Mouse (Mus musculus) CH12.LX (cell line): ENCODE results near the gene Cers5. TPM values are rescaled to one million over a fixed set of nuclear protein-coding genes. Genes with fewer than 3 reads are reported as not detected.

Experiments used
- DNase-seq: peaks from one replicate; pipeline ENCODE4 v3.0.0-alpha.2; 2013; ENCODE audit errors: extremely low read depth
- H3K27ac ChIP-seq: 2 replicates; pipeline ENCODE4 v1.5.1; 2012; ENCODE audit warnings: low read depth, mild to moderate bottlenecking, control low read depth, moderate library complexity; ENCODE audit not compliant: insufficient read depth
- H3K27me3 ChIP-seq: replicated peaks from 2 replicates; pipeline ENCODE3; 2012; ENCODE audit warnings: inconsistent platforms
- H3K36me3 ChIP-seq, 2 experiments: replicated peaks in 1 of 2; 2 replicates each; pipeline versions ENCODE3 to v1.6.1; 2012; ENCODE audit warnings: inconsistent platforms in 1 of 2, low read length in 1 of 2, mild to moderate bottlenecking in 1 of 2, mixed read lengths in 1 of 2, moderate library complexity in 1 of 2; ENCODE audit not compliant: control insufficient read depth in 1 of 2, insufficient read depth in 1 of 2
- H3K4me1 ChIP-seq, 2 experiments: 2 replicates each; pipeline ENCODE4 v1.6.1; 2012; ENCODE audit warnings: inconsistent platforms in 1 of 2, moderate library complexity in 1 of 2; ENCODE audit not compliant: insufficient read depth in 2 of 2, control insufficient read depth in 1 of 2
- H3K4me2 ChIP-seq: 2 replicates; pipeline ENCODE4 v1.6.1; 2012; ENCODE audit warnings: low read depth, mild to moderate bottlenecking, control low read depth; ENCODE audit not compliant: poor library complexity, insufficient read depth, severe bottlenecking
- H3K4me3 ChIP-seq, 3 experiments: fragments of 150-350 bp in 1 of 3; sonication (generic) in 1 of 3; replicated peaks in 1 of 3; 2 replicates each; pipeline versions ENCODE3 to v1.5.1; 2011 to 2012; ENCODE audit warnings: low read depth in 2 of 3, low read length in 2 of 3, mild to moderate bottlenecking in 2 of 3, moderate library complexity in 2 of 3, control low read depth in 1 of 3, improper control_type of control experiment in 1 of 3, inconsistent platforms in 1 of 3, mixed read lengths in 1 of 3; ENCODE audit not compliant: poor library complexity in 1 of 3
- H3K79me2 ChIP-seq: replicated peaks from 2 replicates; pipeline ENCODE4 v1.6.1; 2012; ENCODE audit warnings: mild to moderate bottlenecking, moderate library complexity; ENCODE audit not compliant: control insufficient read depth, poor library complexity, insufficient read depth, severe bottlenecking; ENCODE audit errors: extremely low read depth
- H3K9ac ChIP-seq: 2 replicates; pipeline ENCODE4 v1.6.1; 2012; ENCODE audit warnings: low read depth, mild to moderate bottlenecking, control low read depth, moderate library complexity; ENCODE audit not compliant: insufficient read depth
- H3K9me3 ChIP-seq: replicated peaks from 2 replicates; pipeline ENCODE3; 2012; ENCODE audit warnings: low read length, inconsistent platforms, mixed read lengths
- BHLHE40 ChIP-seq: IDR thresholded peaks from 2 replicates; pipeline ENCODE4 v1.6.1; 2011; ENCODE audit warnings: mild to moderate bottlenecking, low read depth, low read length, improper control_type of control experiment
- CTCF ChIP-seq, 2 experiments: IDR thresholded peaks in 1 of 2; conservative IDR thresholded peaks in 1 of 2; 2 replicates each; pipeline ENCODE4 v1.5.1; 2011 to 2012; ENCODE audit warnings: low read depth in 2 of 2, low read length in 2 of 2, improper control_type of control experiment in 1 of 2, inconsistent platforms in 1 of 2, mild to moderate bottlenecking in 1 of 2, moderate library complexity in 1 of 2
- E2F4 ChIP-seq: IDR thresholded peaks from 2 replicates; pipeline ENCODE4 v1.6.1; 2011; ENCODE audit warnings: low read depth, low read length, improper control_type of control experiment; ENCODE audit not compliant: insufficient replicate concordance
- HCFC1 ChIP-seq: IDR thresholded peaks from 2 replicates; pipeline ENCODE4 v1.6.1; 2012; ENCODE audit warnings: low read depth, mild to moderate bottlenecking, inconsistent platforms, low read length, improper control_type of control experiment
- JUN ChIP-seq: IDR thresholded peaks from 2 replicates; pipeline ENCODE4 v1.6.1; 2011; ENCODE audit warnings: low read depth, mild to moderate bottlenecking, low read length, improper control_type of control experiment, moderate library complexity; ENCODE audit not compliant: insufficient read depth
- JUND ChIP-seq: conservative IDR thresholded peaks from 2 replicates; pipeline ENCODE4 v1.6.1; 2011; ENCODE audit warnings: low read depth, low read length, improper control_type of control experiment
- KAT2A ChIP-seq: IDR thresholded peaks from 2 replicates; pipeline ENCODE4 v1.6.1; 2012; ENCODE audit warnings: low read length, improper control_type of control experiment, inconsistent platforms; ENCODE audit not compliant: insufficient replicate concordance
- MAFK ChIP-seq: IDR thresholded peaks from 2 replicates; pipeline ENCODE4 v1.6.1; 2011; ENCODE audit warnings: low read length, improper control_type of control experiment; ENCODE audit not compliant: insufficient replicate concordance
- MAX ChIP-seq: IDR thresholded peaks from 2 replicates; pipeline ENCODE4 v1.6.1; 2011; ENCODE audit warnings: low read length, improper control_type of control experiment
- MEF2A ChIP-seq: IDR thresholded peaks from 2 replicates; pipeline ENCODE4 v1.6.1; 2014; ENCODE audit warnings: low read depth, mild to moderate bottlenecking, inconsistent platforms, low read length, improper control_type of control experiment, borderline replicate concordance
- MXI1 ChIP-seq: IDR thresholded peaks from 2 replicates; pipeline ENCODE4 v1.6.1; 2011; ENCODE audit warnings: mild to moderate bottlenecking, low read depth, low read length, improper control_type of control experiment
- NELFE ChIP-seq: IDR thresholded peaks from 2 replicates; pipeline ENCODE4 v1.6.1; 2011; ENCODE audit warnings: low read depth, low read length, improper control_type of control experiment
- NRF1 ChIP-seq: IDR thresholded peaks from 2 replicates; pipeline ENCODE4 v1.6.1; 2014; ENCODE audit warnings: low read depth, mild to moderate bottlenecking, inconsistent platforms, low read length, improper control_type of control experiment, moderate library complexity
- POLR2A ChIP-seq: IDR thresholded peaks from 2 replicates; pipeline ENCODE4 v1.6.1; 2011; ENCODE audit warnings: low read depth, mild to moderate bottlenecking, improper control_type of control experiment, low read length
- RAD21 ChIP-seq: IDR thresholded peaks from 2 replicates; pipeline ENCODE4 v1.6.1; 2011; ENCODE audit warnings: low read depth, mild to moderate bottlenecking, low read length, improper control_type of control experiment, moderate library complexity
- SIN3A ChIP-seq: IDR thresholded peaks from 2 replicates; pipeline ENCODE4 v1.6.1; 2012; ENCODE audit warnings: low read length, improper control_type of control experiment, inconsistent platforms
- TCF12 ChIP-seq: IDR thresholded peaks from 2 replicates; pipeline ENCODE4 v1.6.1; 2014; ENCODE audit warnings: low read depth, mild to moderate bottlenecking, inconsistent platforms, low read length, improper control_type of control experiment
- UBTF ChIP-seq: IDR thresholded peaks from 2 replicates; pipeline ENCODE4 v1.6.1; 2012; ENCODE audit warnings: low read depth, mild to moderate bottlenecking, inconsistent platforms, low read length, improper control_type of control experiment, moderate library complexity
- USF1 ChIP-seq: IDR thresholded peaks from 2 replicates; pipeline ENCODE4 v1.6.1; 2014; ENCODE audit warnings: low read depth, mild to moderate bottlenecking, inconsistent platforms, low read length, improper control_type of control experiment
- USF2 ChIP-seq: conservative IDR thresholded peaks from 2 replicates; pipeline ENCODE4 v1.6.1; 2011; ENCODE audit warnings: low read depth, low read length, improper control_type of control experiment
- ZC3H11A ChIP-seq: IDR thresholded peaks from 2 replicates; pipeline ENCODE4 v1.6.1; 2012; ENCODE audit warnings: low read depth, mild to moderate bottlenecking, inconsistent platforms, low read length, improper control_type of control experiment
- dilution Hi-C: fragments of 300-500 bp; cut with MboI; formaldehyde crosslinking; loops from 2 replicates; pipeline ENCODE4 v1.14.3; 2020; ENCODE audit warnings: low sequenced_read_pairs; ENCODE audit not compliant: extremely low pct_unique_long_range_greater_than_20kb, extremely low pct_ligation_motif_present
- in situ Hi-C: fragments of 300-500 bp; cut with MboI; formaldehyde crosslinking; loops from 3 replicates; pipeline ENCODE4 v1.14.3; 2019; ENCODE audit warnings: low sequenced_read_pairs, low pct_ligation_motif_present, low pct_unique_long_range_greater_than_20kb, mixed read lengths
- polyA plus RNA-seq: library from polyadenylated mRNA; unstranded; fragments of >175 nt; gene quantifications from 2 replicates; pipeline ENCODE4 v1.2.1, GENCODE M21; 2012; ENCODE audit warnings: low read depth; ENCODE audit not compliant: insufficient read length
- total RNA-seq, 2 experiments: library from RNA; depleted of rRNA; stranded (reverse); fragments of 300-350 nt in 1 of 2; fragments of >200 nt in 1 of 2; gene quantifications; 2 replicates each; pipeline ENCODE4 v1.2.3; 2012 to 2014

Gene Cers5
- total and polyA plus RNA-seq, 3 experiments = 45.0 to 149 (median 94.3) TPM

GRCm38 (mm10) chr15:99792221-99792815 is 19.6 kb upstream of the Cers5 start:
- Histone ChIP-seq H3K36me3 (peaks cover 30 to 66% of the 10 kb centered on the region in 2 experiments), H3K27ac (no peak overlapping the region), H3K9ac (no peak overlapping the region), H3K4me1 (no peaks in the 10 kb centered on the region), H3K4me3 (no peak overlapping the region), H3K27me3 (no peaks in the 10 kb centered on the region), H3K79me2 (no peaks in the 10 kb centered on the region), H3K4me2 (no peak overlapping the region), H3K9me3 (no peaks in the 10 kb centered on the region)
- dilution Hi-C loops (no loop called here), in situ Hi-C loops (no loop called here)
- TF ChIP-seq SIN3A (no peak), BHLHE40 (no peak), MXI1 (no peak), RAD21 (no peak), MEF2A (no peak), POLR2A (no peak), NELFE (no peak), USF1 (no peak), JUND (no peak), ZC3H11A (no peak), NRF1 (no peak), UBTF (no peak), TCF12 (no peak), JUN (no peak)
- no peak for DNase-seq

- Histone ChIP-seq H3K9ac (no peak overlapping the region), H3K4me1 (peaks cover 0 to 5% of the 10 kb centered on the region in 2 experiments; a peak in 2 of 4 replicates), H3K4me2 (no peak overlapping the region), H3K9me3 (no peaks in the 10 kb centered on the region), H3K79me2 (no peaks in the 10 kb centered on the region), H3K36me3 (peaks cover 31 to 67% of the 10 kb centered on the region in 2 experiments), H3K27ac (no peak overlapping the region), H3K4me3 (no peak overlapping the region), H3K27me3 (no peaks in the 10 kb centered on the region)
- DNase-seq = no peak
- in situ Hi-C loops = no loop called here
- dilution Hi-C loops = no loop called here
- TF ChIP-seq KAT2A (no peak), E2F4 (no peak), CTCF (conservative IDR thresholded peaks at IDR 0.05 in 1 of 2, IDR thresholded peaks at IDR 0.05 in 1 of 2; ENCODE audit: low read depth in 2 of 2, low read length in 2 of 2) (no peak), MAX (no peak), HCFC1 (no peak), MAFK (no peak), RAD21 (no peak), USF2 (no peak), BHLHE40 (no peak)
Observed at GRCm38 (mm10) chr15:99791003-99791402, 18.3 kb upstream of the Cers5 start.
